Mouse (Mus musculus): ENCODE measurements around the gene Eif3m.
"Not testable (repeated sequence)": the region's sequence is repeated elsewhere in the genome, so short reads cannot be mapped to it uniquely, and the experiment has no call there.

The Eif3m gene

GRCm38 (mm10) chr2:105016967-105017287, at the start of gene Eif3m:
Gene Eif3m (minus strand): TSS chr2:105017080.
- DNase-seq (ENCODE audit: low read depth, low spot score), result peak; percentile 96

DNA sequence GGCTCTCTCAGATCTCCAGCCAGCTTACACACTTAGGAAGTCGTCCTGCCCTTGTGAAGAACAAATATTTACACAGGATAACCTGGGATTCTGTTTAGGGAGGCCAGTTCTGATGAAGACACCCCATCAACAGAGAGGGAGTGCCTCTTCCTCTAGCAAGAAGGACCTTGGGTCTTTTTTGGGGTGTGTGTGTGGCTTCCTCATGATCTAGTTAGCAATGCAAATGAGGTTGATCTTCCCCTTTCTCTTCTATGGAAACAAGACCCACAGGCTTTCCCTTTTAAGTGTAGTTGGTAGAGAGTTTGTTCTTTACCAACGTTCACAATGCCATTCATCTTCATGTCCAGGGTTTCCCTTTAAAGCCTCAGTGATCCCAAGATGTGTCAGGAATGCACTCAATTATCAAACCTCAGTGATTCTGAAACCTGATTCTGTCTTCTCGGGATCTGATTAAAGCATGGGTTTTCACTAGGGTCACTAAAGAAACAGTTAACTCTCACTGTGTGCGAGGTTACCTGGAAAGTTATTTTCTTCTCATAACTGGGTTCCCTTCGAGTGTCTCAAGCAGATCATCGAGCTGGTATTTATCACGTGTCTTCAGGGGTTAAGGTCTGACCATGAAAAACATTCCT, 46.0 kb upstream of the Eif3m start:
- peak; percentile 65 for DNase-seq (ENCODE audit: low read depth, low spot score)

GRCm38 (mm10) chr2:105058577-105059116, 41.8 kb upstream of the Eif3m start:
- DNase-seq (ENCODE audit: low read depth, low spot score), result no peak

DNA sequence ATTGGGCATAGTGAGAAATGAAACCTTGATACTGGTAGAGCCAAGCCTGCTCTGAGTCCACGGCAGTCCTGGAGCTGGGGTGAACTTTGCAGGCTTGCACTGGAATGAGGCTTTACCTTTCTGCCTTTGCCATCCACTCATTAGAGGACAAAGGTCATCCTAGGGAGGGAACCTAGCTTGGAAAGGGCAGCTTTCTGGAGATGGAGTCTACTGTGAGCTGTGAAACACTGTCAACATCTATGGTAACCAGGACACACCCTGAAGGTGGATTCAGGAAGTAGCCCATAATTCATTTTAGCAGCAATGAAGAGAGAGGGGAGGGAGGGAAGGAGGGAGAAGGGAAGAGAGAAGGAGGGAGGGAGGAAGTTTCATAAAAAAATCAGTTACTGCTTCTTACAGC, 38.6 kb upstream of the Eif3m start:
- DNase-seq (ENCODE audit: low read depth, low spot score), result no peak

GRCm38 (mm10) chr2:105048301-105048700, 31.4 kb upstream of the Eif3m start:
- no peak for DNase-seq (ENCODE audit: low read depth, low spot score)

DNA sequence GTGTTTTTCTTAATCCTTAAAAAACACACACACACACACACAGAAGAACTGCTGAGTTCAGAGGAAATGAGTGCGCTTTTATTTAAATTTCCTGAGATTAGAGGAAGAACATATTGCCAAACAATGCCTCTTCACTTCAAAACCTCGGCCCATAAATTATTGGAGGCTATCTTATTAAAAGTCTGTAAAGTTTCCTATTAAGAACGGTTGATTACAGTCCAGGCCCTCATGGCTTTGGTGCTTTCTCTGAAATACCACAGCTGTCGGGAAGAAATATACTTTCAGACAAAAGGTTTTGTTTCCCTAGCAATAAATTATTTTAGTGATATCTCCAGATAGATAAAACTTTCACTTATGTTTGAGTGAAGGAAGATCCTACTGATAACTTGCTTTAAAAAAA, 26.3 kb upstream of the Eif3m start:
- no peak for DNase-seq (ENCODE audit: low read depth, low spot score)

- DNase-seq (ENCODE audit: low read depth, low spot score), result no peak
Measured at GRCm38 (mm10) chr2:105040859-105041258, 24.0 kb upstream of the Eif3m start.

DNA sequence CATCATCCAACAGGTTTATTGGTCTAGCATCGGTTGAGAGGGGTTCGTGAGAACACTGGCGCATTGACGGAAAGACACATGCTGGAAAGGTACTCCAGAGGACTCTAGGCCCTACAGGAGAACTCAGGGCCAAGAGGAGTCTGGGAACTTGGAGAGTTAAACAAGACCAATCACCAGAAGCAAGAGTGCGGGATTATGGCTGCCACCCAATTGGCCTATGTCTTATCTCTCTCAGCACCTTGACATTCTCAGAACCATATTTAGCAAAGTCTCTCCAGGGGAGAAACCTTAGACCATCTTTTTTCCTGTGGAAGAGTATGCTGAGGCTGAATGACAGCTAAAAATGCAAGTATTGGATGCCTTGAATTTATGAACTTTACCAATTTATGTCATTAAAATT, 22.0 kb upstream of the Eif3m start:
- DNase-seq (ENCODE audit: low read depth, low spot score), result no peak

DNA sequence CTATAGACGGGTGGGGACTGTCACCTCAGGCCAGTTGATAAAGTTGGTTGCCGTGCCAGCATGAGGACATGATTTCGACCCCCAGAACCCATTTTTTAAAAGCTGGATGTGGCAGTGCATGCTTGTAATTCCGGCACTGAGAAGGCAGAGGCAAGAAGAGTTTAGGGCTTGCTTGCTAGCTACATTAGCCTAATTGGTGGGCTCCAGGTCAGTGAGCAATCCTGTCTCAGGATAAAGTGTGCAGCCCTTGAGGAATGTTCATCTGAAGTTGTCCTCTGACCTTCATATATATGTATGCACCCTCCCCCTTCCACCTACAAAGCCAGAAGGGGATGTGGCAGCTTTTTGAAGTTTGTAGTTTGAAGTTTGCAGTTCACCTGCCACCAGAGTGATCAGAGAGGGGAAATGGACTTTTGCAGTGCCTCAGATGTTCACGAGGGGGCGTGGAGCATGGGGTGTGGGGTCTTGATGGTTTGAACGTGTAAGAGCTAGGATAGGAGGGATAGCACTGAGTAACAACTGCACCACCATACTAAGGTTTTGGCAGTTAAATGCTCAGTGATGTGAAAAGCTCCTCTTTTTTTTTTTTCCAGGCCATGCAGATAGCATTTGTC, 21.2 kb upstream of the Eif3m start:
- DNase-seq (ENCODE audit: low read depth, low spot score), result no peak

DNA sequence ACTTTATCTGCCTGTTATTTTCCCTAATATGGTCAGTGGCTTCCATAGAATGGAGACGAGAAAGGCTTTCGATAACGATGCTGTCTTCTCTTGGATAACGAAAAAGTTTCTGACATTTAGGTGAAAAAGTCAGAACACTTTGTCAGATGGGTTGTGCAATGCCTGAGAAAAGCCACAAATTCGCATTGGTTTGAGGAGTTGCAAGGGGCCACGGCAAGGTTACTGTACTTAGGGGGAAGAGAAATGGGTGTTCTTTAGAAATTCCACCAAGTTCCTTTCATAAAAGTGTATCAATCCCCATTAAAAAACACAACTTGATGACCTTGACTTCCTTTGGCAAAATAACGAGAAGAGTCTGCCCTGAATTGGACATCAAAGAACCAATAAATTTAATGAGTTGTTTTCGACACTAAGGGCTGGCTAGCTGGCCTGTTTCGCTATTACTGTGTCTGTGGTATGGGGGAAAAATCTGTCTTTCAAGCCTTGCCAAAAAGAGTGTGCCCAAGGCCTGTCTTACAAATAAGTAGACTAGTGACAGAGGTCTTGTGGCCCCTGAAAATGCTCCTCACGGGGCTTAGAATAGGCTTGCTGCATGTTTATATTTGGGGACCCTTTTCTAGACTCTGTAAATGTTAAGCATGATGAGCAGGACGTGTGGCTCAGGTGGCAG, 19.7 kb upstream of the Eif3m start:
- no peak for DNase-seq (ENCODE audit: low read depth, low spot score)

DNA sequence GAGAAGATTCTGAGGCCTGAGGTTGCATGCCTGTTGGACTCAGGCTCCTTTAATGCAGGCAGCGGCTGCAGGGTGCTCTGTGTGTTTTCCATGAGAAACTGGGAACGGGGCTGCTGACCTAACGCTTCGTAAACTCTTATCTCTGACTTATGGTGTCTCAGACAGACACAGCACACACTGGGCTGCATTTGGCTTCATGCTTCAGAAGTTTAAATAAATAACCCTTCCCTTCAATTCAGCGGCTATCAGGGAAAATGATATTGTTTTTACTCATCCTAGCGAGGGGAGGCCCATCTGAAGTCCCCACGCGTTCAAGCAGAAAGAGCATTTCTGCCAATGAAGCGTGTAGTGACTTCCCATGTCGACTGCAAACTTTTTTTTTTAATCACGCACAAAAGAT, 19.1 kb upstream of the Eif3m start:
- no peak for DNase-seq (ENCODE audit: low read depth, low spot score)

DNA sequence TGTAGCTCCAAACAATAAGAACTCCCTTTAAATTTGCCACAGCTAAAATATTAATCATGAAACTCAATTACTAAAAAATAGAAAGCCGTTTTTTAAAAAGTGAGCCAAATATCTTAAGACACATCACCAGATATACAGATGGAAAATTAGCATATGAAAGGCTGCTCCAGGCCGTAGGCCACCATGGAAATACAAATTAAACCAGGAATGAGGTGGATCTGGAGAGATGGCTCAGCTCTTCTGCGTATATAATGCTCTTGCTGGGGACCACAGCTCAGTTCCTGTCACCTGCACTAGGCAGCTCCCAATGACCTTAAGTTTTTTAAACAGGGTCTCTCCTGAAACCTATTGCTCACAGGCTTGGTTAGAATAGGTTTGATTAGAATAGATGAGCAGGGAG, 17.2 kb upstream of the Eif3m start:
- DNase-seq (ENCODE audit: low read depth, low spot score), result no peak

DNA sequence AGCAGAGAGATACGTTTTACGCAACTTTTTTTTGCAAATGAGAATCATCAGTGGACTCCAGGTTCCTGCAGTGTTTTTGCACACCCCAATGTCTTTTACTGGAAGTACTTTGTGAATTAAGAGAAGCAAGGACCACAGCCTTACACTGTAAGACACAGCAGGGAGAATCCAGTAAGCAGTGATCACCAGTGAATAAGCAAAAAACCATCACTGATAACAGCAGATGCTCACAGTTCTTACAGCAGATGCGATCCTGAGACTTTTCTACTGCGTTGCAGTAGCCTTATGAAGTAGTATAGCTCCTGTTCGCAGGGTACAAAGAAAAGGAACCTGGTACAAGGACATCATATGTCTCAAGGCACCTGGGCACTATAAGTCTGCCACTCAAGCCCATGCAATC, 13.6 kb upstream of the Eif3m start:
- no peak for DNase-seq (ENCODE audit: low read depth, low spot score)

DNA sequence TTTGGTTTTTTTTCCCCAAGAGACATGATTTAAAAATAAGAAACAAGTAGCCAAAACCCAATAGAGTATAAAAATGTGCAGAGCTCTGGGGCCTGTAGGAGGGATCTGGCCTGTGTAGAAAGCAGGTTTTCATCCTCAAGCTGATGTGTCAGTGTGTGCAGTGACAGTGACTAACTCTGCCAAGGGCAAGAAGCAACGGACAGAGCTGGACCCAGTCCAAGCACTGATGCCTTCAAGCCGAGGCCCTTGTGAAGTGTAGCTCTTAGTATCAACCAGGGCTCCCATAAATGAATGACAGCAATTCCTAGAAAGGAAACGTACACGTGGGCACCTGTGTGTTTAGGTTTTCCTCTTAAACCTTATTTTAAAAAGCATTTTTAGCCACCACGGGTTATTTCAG, 11.9 kb upstream of the Eif3m start:
- DNase-seq (ENCODE audit: low read depth, low spot score), result no peak

DNA sequence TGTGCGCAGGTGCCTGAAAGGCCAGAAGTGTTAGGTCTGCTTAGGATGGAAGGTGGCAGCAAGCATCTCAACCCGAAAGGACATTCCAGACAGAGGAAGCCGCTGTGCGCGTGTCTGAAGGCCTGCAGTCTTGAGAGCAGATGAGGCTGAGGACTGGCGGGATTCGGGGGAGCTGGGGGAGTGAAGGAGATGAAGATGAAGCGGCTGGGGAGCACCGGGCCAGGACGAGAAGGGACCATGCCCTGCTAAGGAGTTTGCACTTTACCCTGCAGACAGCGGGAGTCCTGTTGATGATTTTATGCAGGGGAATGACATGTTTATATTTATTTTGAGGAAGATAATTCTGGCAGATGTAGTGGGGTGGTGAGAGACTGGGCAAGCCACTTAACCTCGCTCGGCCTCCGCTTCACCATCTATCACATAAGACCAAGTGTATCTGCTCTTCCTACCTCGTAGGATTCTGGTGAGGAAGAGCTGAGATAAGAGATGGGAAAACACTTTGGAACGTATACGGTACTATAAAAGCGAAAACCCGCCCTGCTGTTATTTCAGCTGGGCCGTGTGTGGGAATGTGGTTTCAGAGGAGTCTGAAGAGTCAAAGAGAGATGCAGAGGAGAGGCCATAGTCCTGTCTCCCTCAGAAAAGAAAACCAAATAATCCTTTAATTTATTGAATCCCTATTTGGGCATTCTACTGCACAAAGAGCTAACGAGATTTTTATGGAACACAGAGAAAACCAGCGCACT, 10.2 kb upstream of the Eif3m start:
- DNase-seq (ENCODE audit: low read depth, low spot score), result no peak

- DNase-seq (ENCODE audit: low read depth, low spot score), result not testable (repeated sequence)
Measured at GRCm38 (mm10) chr2:105025610-105026009, 8.7 kb upstream of the Eif3m start.

GRCm38 (mm10) chr2:105023815-105024214, 6.9 kb upstream of the Eif3m start:
- no peak for DNase-seq (ENCODE audit: low read depth, low spot score)

- DNase-seq (ENCODE audit: low read depth, low spot score), result no peak
Measured at GRCm38 (mm10) chr2:105023031-105023615, 6.2 kb upstream of the Eif3m start.

DNA sequence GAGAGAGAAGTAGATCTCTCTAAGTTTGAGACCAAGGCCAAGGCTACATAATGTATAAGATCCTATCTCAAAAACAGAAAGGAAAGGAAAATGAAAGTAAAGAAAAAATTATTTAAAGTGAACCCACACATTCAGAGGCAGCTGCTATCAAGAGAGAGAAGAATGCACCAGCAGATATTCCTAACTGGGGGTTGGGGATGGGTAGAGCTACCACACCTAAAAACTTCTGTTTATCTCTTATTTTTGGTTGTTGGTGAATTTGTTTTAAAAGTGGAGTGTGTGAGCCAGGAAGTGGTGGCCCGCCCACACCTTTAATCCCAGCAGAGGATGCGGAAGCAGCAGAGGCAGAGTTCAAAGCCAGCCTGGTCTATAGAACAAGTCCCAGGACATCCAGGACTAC, 5.0 kb upstream of the Eif3m start:
- no peak for DNase-seq (ENCODE audit: low read depth, low spot score)

DNA sequence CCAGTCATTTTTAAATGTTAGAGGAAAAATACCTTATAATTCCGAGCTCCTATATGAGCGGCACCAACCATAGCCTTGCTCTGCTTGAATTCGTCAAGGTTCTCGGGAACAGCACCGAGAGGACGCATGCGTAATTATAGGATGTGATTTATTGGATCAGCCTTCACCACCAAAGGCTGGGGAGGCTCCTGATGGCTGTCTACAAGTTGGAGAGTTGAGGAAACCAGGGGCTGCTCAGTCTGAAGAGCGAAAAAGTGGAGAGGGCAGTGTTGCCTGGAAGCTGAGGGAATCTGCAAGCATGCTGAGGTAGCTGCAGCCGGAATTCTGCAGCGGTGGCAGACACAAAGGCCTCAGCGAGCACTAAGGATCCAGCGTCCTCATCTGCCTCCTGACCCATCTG, 4.4 kb upstream of the Eif3m start:
- no peak for DNase-seq (ENCODE audit: low read depth, low spot score)

DNA sequence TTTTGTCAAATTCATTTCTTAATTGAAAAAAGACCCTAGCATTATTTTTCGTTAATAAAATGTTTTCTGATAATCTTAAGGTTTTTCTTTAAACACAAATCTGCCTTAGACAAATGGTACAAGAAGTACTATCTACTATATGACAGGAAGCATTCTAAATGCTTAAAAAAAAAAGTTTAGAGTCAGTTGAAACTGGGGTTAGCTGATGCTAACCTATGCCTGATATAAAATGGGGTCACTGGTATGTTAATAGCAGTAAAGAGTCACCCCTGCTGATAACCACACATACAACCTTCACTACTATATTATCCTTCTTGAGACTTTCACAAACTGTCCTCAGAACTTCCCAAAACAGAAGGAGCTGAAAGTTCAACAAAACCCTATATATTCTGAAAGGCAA, 2.6 kb upstream of the Eif3m start:
- DNase-seq (ENCODE audit: low read depth, low spot score), result no peak

DNA sequence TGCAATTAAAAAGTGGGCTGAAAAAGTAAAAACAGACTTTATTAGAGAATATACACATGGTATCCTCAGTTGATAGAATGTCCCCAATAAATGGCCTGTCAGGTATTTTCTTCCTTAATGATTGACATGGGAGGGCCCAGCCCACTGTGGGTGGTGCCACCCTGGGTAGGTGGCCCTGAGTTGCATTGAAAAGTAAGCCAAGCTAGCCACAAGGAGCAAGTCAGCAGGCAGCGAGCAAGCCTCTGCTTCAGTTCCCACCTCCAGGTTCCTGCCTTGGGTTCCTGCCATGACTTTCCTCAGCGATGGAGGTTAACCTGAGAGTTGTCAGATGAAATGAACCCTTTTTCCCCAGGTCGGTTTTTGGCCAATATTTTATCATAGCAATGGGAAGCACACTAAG, 922 bp upstream of the Eif3m start:
- peak; percentile 52 for DNase-seq (ENCODE audit: low read depth, low spot score)
